Mouse (Mus musculus) liver, embryonic 11.5 days (tissue): ENCODE measurements around the gene Fto. TPM values are rescaled to one million over a fixed set of nuclear protein-coding genes. Genes with fewer than 3 reads are reported as not detected.

Experiments used
- ATAC-seq: fragments of 200-750 bp; cut with Nextera tagmentation; replicated peaks from 2 replicates; pipeline ENCODE4 v1.8.0; 2017; ENCODE audit warnings: moderate number of reproducible peaks, mild to moderate bottlenecking, moderate TSS enrichment, moderate library complexity; ENCODE audit not compliant: low FRiP score
- DNase-seq: peaks from one replicate; pipeline ENCODE4 v3.0.0-alpha.2; 2017; ENCODE audit warnings: low spot score
- H3K27ac ChIP-seq: fragments of 300-500 bp; sonication (generic); 2 replicates; pipeline ENCODE4 v1.5.1; 2014; ENCODE audit warnings: mild to moderate bottlenecking, low read depth, low read length, control low read depth
- H3K27me3 ChIP-seq: fragments of 300-500 bp; sonication (generic); replicated peaks from 2 replicates; pipeline ENCODE4 v1.6.1; 2014; ENCODE audit warnings: low read length, mixed read lengths; ENCODE audit not compliant: control insufficient read depth, insufficient read depth
- H3K36me3 ChIP-seq: fragments of 300-500 bp; sonication (generic); 2 replicates; pipeline ENCODE4 v1.6.1; 2014; ENCODE audit warnings: mild to moderate bottlenecking, low read length, moderate library complexity, mixed read lengths; ENCODE audit not compliant: control insufficient read depth, insufficient read depth
- H3K4me1 ChIP-seq: fragments of 300-500 bp; sonication (generic); replicated peaks from 2 replicates; pipeline ENCODE4 v1.6.1; 2014; ENCODE audit warnings: low read length, mixed read lengths; ENCODE audit not compliant: control insufficient read depth, insufficient read depth
- H3K4me2 ChIP-seq: fragments of 300-500 bp; sonication (generic); 2 replicates; pipeline ENCODE4 v1.6.1; 2014; ENCODE audit warnings: mild to moderate bottlenecking, control low read depth, moderate library complexity
- H3K4me3 ChIP-seq: fragments of 300-500 bp; sonication (generic); 2 replicates; pipeline ENCODE4 v1.5.1; 2014; ENCODE audit warnings: low read depth, low read length, control low read depth
- H3K9ac ChIP-seq: fragments of 300-500 bp; sonication (generic); 2 replicates; pipeline ENCODE4 v1.6.1; 2014; ENCODE audit warnings: low read depth, low read length, control low read depth
- H3K9me3 ChIP-seq: fragments of 300-500 bp; sonication (generic); 2 replicates; pipeline ENCODE4 v1.6.1; 2016; ENCODE audit warnings: low read length, inconsistent platforms, mixed read lengths; ENCODE audit not compliant: control insufficient read depth
- WGBS: fragments of 180-500 bp; shearing (Covaris S2); extraction: QIAGEN DNeasy Blood & Tissue Kit; methylation state at CpG from one replicate; pipeline ENCODE4 v1.1.7; 2014; 5-methylcytosine and 5-hydroxymethylcytosine counted together
- polyA plus RNA-seq: library from polyadenylated mRNA; unstranded; fragments of >200 nt; fragmentation: Nextera tagmentation; extraction: Ambion mirVana; gene quantifications from 2 replicates; pipeline ENCODE4 v1.2.1, GENCODE M21; 2014

Fto gene
- polyA plus RNA-seq, 1 experiment from 2014 or later: 56.1 TPM

DNA sequence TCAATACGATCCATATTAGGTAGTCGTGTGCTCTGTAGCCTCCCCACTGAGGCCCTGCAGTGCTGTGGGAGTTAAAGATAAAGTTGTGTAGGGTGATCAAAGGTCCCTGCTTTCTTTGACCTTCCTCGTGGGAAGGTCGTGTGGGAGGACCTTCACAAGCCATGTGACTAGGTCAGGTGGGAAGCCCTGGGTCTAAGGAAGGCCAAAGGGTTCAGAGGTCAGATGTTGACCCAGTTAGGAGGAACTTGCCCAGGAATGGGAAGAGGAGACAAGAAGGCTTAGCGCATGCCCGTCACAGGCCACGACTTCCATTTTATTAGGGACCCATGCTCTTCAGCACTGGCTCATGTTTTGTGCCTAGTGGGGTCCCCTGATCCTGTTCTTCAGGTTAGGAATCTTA lies 91.0 kb downstream of the Fto start:
- H3K27me3 ChIP-seq: no peaks in the 10 kb centered on the region
- no peak overlapping the region for H3K4me2 ChIP-seq
- no peak overlapping the region for H3K4me3 ChIP-seq
- DNase-seq: no peak
- H3K9me3 ChIP-seq: no peaks in the 10 kb centered on the region
- no peak overlapping the region for H3K27ac ChIP-seq
- no peaks in the 10 kb centered on the region for H3K4me1 ChIP-seq
- ATAC-seq: no peak
- H3K36me3 ChIP-seq: no peaks in the 10 kb centered on the region; the same call in 1 of the 2 replicates
- no peak overlapping the region for H3K9ac ChIP-seq
- 77% methylated on average over 7 of the region's 7 CpGs for WGBS

- Histone ChIP-seq H3K36me3 (peaks cover 4% of the 10 kb centered on the region; the same call in 1 of the 2 replicates), H3K4me1 (no peaks in the 10 kb centered on the region), H3K27ac (no peak overlapping the region), H3K9me3 (no peaks in the 10 kb centered on the region), H3K4me2 (no peak overlapping the region), H3K9ac (no peak overlapping the region), H3K4me3 (no peak overlapping the region), H3K27me3 (no peaks in the 10 kb centered on the region)
- DNase-seq: no peak
- 89% methylated on average over 7 of the region's 7 CpGs for WGBS
- no peak for ATAC-seq
Observed at GRCm38 (mm10) chr8:91405099-91405498, 91.8 kb downstream of the Fto start.

GRCm38 (mm10) chr8:91406624-91407290 lies 93.4 kb downstream of the Fto start:
- no peak for DNase-seq
- Histone ChIP-seq H3K27me3 (no peaks in the 10 kb centered on the region), H3K9ac (no peak overlapping the region), H3K4me3 (no peak overlapping the region), H3K4me2 (no peak overlapping the region), H3K36me3 (peaks cover 4% of the 10 kb centered on the region; the same call in 1 of the 2 replicates), H3K4me1 (no peaks in the 10 kb centered on the region), H3K9me3 (no peaks in the 10 kb centered on the region), H3K27ac (no peak overlapping the region)
- ATAC-seq: no peak
- WGBS: 80% methylated on average over 14 of the region's 14 CpGs

DNA sequence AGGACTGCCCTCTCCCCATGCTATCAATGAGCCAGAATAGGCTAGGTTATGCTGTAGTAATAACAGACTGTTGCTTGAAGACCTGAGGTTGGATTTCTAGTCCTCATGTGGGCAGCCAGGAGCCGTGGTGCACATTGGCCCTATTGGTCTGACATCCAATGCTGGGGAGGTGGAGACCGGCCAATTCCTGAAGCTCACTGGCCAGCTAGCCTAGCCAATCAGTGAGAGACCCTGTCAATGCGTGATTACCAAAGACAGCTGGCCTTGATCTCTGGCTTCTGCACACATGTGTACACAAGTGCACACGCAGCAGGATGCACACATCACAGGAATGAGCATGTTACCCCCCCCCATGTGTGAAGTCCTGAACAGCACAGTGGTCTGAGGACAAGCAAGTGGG lies 94.6 kb downstream of the Fto start:
- no peak overlapping the region for H3K27ac ChIP-seq
- no peak overlapping the region for H3K4me3 ChIP-seq
- WGBS: 83% methylated on average over 4 of the region's 4 CpGs
- H3K4me2 ChIP-seq: no peak overlapping the region
- ATAC-seq (no peak; the same call in 1 of the 2 replicates), DNase-seq (no peak)
- no peaks in the 10 kb centered on the region for H3K27me3 ChIP-seq
- no peak overlapping the region for H3K9ac ChIP-seq
- H3K9me3 ChIP-seq: no peaks in the 10 kb centered on the region
- peaks cover 4% of the 10 kb centered on the region; the same call in 1 of the 2 replicates for H3K36me3 ChIP-seq
- H3K4me1 ChIP-seq: no peaks in the 10 kb centered on the region

GRCm38 (mm10) chr8:91410007-91410406 lies 96.7 kb downstream of the Fto start:
- H3K9me3 ChIP-seq: no peaks in the 10 kb centered on the region
- ATAC-seq: no peak
- no peak overlapping the region for H3K4me2 ChIP-seq
- no peak overlapping the region for H3K27ac ChIP-seq
- peaks cover 4% of the 10 kb centered on the region; the same call in 1 of the 2 replicates for H3K36me3 ChIP-seq
- 87% methylated on average over 12 of the region's 12 CpGs for WGBS
- H3K4me3 ChIP-seq: no peak overlapping the region
- H3K27me3 ChIP-seq: no peaks in the 10 kb centered on the region
- H3K9ac ChIP-seq: no peak overlapping the region
- no peaks in the 10 kb centered on the region for H3K4me1 ChIP-seq
- DNase-seq: no peak

DNA sequence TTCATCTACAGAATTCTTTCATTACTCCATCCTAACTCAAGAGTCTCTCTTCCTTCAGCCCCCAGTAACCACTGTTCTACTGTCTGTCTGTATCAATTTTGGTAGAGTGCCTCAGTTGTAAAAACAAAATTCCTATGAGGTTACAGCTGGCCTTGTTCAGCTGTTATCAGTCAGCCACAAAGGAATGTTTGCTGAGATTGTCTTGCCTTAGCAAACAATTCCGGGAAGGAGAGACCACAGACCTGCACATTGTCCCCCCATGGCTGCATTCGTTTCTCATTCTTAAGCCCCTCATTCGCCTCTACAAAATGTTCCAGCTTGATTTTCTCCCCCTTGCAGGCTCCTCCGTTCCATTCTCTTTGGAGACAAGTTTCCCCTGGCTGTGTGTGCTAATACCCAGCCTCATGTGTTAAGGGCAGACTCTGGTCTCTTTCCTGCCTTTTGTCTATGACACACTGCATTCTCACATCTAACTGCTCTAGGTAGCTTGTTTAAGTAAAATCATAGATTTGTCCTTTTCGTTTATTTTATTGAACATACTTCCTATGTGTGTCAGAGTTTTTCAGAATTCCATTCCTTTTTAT lies 111.3 kb downstream of the Fto start:
- DNase-seq: no peak
- Histone ChIP-seq H3K36me3 (no peaks in the 10 kb centered on the region), H3K4me1 (0 out of 2 replicates have a peak, but pooled peaks cover 5% of the 10 kb centered on the region), H3K4me3 (no peak overlapping the region), H3K9me3 (no peaks in the 10 kb centered on the region), H3K4me2 (no peak overlapping the region), H3K27ac (no peak overlapping the region), H3K9ac (no peak overlapping the region), H3K27me3 (no peaks in the 10 kb centered on the region)
- WGBS: 61% methylated on average over 5 of the region's 5 CpGs
- no peak for ATAC-seq

- no peaks in the 10 kb centered on the region for H3K9me3 ChIP-seq
- no peaks in the 10 kb centered on the region for H3K27me3 ChIP-seq
- ATAC-seq (no peak), DNase-seq (no peak)
- no peak overlapping the region for H3K9ac ChIP-seq
- H3K4me2 ChIP-seq: no peak overlapping the region
- H3K4me1 ChIP-seq: 0 out of 2 replicates have a peak, but pooled peaks cover 5% of the 10 kb centered on the region
- 77% methylated on average over 10 of the region's 10 CpGs for WGBS
- H3K4me3 ChIP-seq: no peak overlapping the region
- no peak overlapping the region for H3K27ac ChIP-seq
- H3K36me3 ChIP-seq: no peaks in the 10 kb centered on the region
Observed at GRCm38 (mm10) chr8:91425251-91425866, 112.0 kb downstream of the Fto start.

DNA sequence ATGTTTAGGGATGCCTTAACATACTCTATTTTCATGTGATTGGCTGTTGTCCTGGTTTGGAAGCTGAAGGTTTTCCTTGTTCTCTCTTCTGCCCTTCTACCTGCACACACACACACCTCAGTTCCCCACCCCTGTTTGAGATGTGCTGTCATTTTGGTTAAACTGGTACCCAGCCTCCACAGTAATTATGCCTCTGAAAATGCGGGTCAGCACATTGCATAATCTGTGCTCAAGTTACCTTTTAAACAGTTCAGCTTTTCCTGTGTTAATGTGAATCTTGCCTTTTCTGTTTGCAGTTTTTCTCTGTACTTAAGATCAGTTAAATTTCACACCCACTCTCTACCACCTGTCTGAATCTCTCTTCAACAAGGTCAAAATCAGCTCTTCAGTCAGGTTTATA lies 113.2 kb downstream of the Fto start:
- DNase-seq (no peak), ATAC-seq (no peak)
- no peak overlapping the region for H3K4me3 ChIP-seq
- H3K9me3 ChIP-seq: no peaks in the 10 kb centered on the region
- H3K4me1 ChIP-seq: 0 out of 2 replicates have a peak, but pooled peaks cover 5% of the 10 kb centered on the region
- H3K4me2 ChIP-seq: no peak overlapping the region
- H3K36me3 ChIP-seq: no peaks in the 10 kb centered on the region
- no peak overlapping the region for H3K27ac ChIP-seq
- H3K9ac ChIP-seq: no peak overlapping the region
- no peaks in the 10 kb centered on the region for H3K27me3 ChIP-seq
- WGBS: 88% methylated on average over 1 of the region's 1 CpGs
